Mouse (Mus musculus) left cerebral cortex, postnatal 14 days (tissue): ENCODE results near the gene Ddn. TPM values are rescaled to one million over a fixed set of nuclear protein-coding genes. Genes with fewer than 3 reads are reported as not detected.

ENCODE experiments used
- DNase-seq, 2 experiments: peaks; one replicate each; pipeline ENCODE4 v3.0.0; 2021 to 2022; ENCODE audit warnings: low spot score in 2 of 2, mixed read lengths in 1 of 2
- intact Hi-C: fragments of 180-260 bp; cut with DNase I; formaldehyde crosslinking; loops from one replicate; pipeline ENCODE4 v1.15.1; 2025
- total RNA-seq, 2 experiments: library from RNA; stranded (reverse); gene quantifications; 2 replicates each; pipeline ENCODE4 v1.2.3; 2021

Ddn gene
- total RNA-seq, 2 experiments from 2014 or later, result 421 to 445 TPM

DNA sequence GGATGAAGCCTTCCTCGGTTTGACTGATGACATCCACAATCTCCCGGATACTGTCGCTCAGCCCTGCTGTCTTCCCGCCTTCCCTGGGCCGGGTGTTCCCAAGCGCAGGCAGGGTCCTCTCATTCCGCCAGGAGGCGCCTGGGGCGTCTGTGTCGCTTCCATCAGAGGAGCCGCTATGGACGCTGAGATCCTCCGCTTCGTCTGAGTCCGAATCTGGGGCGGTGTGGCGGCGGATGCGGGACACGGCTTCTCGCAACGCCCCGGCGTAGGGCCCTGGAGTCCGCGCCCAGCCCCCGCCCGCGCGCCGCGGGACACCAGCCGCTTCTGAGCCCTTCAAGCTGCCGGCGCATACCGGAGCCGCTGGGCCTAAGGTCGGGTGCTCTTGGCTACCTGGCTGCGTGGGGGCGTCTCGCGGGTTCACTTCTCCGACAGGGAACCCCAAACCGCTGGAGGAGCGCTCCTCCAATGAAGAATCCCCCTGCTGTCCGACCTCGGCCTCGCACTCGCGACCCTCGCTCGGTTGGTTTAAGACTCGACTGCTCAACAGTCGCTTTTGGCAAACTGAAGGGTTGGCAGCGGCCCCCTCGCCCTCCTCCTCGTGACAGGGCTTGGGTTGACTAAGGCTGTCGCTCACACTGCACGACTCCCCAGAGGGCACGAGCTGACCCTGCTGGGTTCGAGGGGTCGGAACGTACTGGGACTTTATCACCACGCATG is 3.8 kb downstream of the Ddn start:
- intact Hi-C loops, result loop anchor here (2.0 to 5.0 kb wide), 2 partner anchors 15 to 122 kb away; no protein-coding TSS in a partner anchor
- peak; percentile 78 to 83 for DNase-seq

DNA sequence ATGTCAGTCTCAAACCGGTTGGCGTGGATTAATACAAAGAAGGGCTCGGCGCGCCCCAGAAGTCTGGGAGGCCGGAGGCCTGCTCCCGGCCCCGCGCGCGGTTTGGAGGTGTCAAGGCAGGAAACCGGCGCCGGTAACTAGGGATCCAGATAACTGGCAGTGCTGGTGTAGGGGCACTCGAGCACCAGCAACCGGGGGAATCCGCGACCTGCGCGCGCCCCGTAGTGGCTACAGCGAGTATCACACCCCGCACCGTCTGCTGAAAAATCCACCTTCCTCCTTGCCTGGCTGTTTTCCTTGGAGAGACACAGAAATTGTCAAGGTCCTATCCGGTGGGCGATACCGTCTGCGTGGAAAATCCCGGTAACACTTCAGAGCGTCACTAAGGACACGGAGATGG is 5.2 kb downstream of the Ddn start:
- peak; percentile 94 to 95 for DNase-seq
- intact Hi-C loops, result no loop called here

DNA sequence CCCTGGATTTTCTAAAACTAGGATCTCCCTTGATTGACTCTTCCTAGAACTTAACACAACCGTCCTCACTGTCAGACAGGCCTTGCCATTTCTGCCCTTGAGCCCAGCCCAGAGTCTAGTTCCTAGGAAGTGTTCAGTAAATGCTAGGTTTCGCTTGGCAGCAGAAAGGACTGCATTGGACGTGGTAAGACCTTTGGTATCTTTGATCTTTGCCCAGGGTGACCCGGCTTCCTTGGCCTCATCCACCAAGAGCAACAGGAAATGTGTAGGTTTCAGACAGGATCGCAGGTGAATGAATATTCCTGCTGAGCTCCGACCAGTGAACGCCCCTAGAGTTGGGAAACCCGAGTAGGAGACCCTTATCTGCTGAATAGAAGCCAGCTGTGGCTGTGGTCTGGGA is 6.4 kb downstream of the Ddn start:
- no peak for DNase-seq
- intact Hi-C loops, result no loop called here

DNA sequence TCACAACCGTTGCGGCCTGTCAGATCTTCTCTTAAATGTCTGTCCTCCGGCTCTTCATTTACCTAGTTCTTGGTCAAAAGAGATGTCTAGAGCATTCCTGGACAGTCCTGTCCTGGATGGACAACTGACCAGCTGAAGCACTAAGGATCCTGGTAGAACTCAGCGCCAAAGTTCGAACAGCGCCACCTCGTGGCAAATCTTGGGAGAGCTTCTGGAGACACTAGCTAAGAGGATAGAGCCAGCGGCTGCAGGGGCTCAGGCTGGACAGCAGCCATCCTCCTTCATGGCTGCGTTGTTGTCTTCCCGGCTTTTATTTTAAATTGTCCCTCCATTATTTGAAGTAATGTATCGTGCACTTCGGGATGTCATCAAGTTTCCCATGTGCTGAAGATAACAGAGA is 9.9 kb downstream of the Ddn start:
- peak; percentile 83 to 85 for DNase-seq
- intact Hi-C loops, result no loop called here

DNA sequence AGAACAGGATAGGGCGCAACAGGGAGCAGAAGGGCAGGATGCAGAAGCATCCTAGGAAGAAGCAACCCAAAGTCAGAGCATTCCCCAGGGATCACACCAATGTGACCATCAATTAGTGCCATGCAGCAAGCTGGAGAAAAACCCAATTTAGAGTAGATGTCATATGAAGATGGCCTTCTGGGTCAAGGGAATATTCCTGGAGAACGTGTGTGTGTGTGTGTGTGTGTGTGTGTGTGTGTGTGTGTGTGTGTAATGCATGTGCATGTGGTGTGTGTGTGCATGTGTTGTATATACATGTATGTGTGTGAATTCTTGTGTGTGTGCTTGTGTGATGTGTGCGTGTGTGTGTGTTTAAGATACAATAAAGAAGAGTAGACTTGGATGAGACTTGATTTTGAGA is 10.4 kb downstream of the Ddn start:
- intact Hi-C loops, result no loop called here
- DNase-seq, result no peak

DNA sequence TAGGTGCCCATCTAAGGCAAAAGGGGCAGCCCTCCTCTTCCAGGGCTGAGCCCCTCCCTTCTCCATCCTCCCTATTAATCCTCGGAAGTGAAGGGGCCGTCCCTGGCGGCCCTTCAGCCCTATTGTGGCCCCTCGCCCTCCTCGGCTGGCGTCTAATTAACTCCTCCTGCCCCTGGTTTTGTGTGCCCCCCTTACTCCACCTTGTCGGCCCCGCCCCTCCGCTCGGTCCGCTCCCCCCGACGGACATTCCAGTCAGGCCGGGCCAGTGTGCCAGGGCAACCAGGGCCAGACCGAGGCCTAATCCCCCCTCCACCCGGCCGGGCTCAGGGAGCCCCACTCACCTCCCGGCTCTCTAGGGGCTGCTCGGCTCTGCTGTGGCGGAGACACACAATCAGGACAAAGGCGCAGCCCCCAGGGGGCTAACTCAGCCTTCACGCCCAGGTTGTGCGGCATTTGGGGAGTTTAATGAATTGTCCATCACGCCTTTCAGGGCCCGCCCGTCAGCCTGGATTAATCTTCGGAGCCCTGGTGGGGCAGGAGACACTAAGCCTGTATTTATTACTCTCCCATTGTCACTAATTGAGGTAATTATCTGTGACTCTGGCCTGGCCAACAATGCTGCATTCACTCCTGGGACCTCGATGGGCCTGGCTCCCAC is 11.3 kb downstream of the Ddn start:
- intact Hi-C loops, result no loop called here
- no peak for DNase-seq

DNA sequence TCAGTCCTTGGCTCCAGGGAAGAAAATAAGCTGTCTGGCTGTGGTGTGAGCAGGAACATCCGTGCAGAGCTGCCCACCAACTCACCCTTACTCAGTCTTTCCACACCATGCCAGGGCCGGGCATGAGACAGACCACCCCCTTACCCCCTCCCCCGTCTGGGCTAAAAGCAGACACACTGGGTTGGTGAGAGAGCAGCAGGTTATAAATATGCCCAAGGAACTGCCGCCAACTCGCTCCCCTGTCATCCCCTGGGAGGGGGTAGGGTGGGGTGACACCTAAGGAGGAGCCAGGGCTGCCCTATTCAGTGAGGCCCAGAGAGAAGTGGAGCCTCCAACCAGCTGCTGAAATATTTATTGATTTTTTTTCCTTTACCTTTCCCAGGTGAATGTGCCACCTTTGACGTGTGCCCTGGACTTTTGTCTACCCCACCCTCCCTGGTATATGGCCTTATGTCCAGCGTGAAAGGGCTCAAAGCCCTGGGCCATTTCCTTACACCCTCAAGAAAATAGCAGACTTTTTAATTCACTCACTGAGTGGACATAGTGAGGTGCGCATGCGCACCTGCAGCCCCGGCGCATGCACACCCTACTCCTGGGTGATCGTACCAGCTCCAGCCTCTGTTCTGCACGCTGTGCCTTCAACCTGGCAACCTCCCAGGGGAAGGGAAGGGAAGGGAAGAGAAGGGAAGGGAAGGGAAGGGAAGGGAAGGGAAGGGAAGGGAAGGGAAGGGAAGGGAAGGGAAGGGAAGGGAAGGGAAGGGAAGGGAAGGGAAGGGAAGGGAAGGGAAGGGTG is 12.3 kb downstream of the Ddn start:
- no peak for DNase-seq
- intact Hi-C loops, result no loop called here

DNA sequence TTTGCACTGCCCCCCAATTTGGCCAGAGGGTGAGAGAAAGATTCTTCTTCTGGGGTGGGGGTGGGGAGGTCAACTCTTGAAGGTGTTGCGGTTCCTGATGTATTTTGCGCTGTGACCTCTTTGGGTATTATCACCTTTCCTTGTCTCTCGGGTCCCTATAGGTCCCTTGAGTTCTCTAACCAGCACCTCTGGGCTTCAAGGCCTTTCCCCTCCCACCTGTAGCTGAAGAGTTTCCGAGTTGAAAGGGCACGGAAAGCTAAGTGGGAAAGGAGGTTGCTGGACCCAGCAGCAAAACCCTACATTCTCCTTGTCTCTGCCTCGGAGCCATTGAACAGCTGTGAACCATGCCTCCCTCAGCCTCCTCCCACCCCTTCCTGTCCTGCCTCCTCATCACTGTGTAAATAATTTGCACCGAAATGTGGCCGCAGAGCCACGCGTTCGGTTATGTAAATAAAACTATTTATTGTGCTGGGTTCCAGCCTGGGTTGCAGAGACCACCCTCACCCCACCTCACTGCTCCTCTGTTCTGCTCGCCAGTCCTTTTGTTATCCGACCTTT is 16.1 kb downstream of the Ddn start:
- intact Hi-C loops, result loop anchor here (5.0 kb wide), 1 partner anchor 211 kb away; no protein-coding TSS in a partner anchor
- no peak for DNase-seq

DNA sequence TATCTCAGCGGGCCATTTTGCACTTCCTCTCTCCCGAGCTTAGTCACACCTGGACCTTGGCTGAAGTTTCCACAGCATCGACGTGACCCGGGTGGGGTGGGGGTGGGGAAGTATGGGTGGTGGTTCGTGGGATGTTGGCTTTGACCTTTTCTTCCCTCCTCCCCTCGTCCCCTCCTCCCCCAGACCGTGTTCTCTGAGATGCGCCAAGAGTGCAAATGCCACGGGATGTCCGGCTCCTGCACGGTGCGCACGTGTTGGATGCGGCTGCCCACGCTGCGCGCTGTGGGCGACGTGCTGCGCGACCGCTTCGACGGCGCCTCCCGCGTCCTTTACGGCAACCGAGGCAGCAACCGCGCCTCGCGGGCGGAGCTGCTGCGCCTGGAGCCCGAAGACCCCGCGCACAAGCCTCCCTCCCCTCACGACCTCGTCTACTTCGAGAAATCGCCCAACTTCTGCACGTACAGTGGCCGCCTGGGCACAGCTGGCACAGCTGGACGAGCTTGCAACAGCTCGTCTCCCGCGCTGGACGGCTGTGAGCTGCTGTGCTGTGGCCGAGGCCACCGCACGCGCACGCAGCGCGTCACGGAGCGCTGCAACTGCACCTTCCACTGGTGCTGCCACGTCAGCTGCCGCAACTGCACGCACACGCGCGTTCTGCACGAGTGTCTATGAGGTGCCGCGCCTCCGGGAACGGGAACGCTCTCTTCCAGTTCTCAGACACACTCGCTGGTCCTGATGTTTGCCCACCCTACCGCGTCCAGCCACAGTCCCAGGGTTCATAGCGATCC is 16.9 kb downstream of the Ddn start:
- DNase-seq, result peak in 1 of 2 experiments; percentile 60
- intact Hi-C loops, result loop anchor here (5.0 kb wide), 1 partner anchor 210 kb away; no protein-coding TSS in a partner anchor

DNA sequence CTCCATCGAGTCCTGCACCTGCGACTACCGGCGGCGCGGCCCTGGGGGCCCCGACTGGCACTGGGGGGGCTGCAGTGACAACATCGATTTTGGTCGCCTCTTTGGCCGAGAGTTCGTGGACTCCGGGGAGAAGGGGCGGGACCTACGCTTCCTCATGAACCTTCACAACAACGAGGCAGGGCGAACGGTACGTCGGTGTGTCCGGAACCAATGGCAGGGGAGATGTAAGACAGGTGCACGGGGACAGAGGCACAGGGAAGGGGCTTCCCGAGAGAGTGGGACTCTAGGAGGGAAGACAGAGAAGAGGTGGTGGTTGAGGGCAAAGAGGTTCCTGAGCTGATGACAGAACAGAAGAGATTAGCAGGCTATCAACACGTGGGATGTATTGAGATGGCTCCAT is 17.5 kb downstream of the Ddn start:
- intact Hi-C loops, result loop anchor here (5.0 kb wide), 1 partner anchor 209 kb away; no protein-coding TSS in a partner anchor
- no peak for DNase-seq

DNA sequence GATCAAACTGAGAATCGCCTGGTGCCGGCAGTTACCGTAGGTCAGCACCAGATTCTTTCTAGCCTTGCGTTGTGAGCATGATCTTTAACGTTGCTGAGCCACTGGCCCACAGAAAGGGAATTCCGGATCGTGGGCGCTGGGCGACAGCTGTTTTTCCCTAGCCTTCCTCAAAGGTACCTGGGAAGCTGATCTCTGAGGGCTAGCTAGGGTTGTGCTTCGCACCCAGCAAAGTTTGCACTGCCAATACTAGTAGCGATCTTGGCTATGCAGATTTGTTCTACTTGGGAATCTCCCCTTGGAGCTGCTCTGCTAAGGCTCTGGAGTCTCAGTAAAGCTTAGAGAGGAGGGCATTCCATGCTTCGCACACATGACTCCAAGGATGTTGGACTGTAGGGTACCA is 18.1 kb downstream of the Ddn start:
- DNase-seq, result no peak
- intact Hi-C loops, result loop anchor here (5.0 kb wide), 1 partner anchor 209 kb away; no protein-coding TSS in a partner anchor

DNA sequence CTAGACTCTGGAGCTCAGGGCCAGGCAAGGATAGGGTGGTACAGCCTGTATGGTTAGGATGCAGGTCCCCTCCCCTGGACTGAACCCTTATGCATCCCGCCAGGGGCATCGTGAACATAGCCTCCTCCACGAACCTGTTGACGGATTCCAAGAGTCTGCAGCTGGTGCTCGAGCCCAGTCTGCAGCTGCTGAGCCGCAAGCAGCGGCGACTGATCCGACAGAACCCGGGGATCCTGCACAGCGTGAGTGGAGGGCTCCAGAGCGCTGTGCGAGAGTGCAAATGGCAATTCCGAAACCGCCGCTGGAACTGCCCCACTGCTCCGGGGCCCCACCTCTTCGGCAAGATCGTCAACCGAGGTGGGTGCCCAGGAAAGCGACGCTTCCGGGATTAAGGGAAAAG is 18.5 kb downstream of the Ddn start:
- no peak for DNase-seq
- intact Hi-C loops, result loop anchor here (5.0 kb wide), 1 partner anchor 208 kb away; no protein-coding TSS in a partner anchor

DNA sequence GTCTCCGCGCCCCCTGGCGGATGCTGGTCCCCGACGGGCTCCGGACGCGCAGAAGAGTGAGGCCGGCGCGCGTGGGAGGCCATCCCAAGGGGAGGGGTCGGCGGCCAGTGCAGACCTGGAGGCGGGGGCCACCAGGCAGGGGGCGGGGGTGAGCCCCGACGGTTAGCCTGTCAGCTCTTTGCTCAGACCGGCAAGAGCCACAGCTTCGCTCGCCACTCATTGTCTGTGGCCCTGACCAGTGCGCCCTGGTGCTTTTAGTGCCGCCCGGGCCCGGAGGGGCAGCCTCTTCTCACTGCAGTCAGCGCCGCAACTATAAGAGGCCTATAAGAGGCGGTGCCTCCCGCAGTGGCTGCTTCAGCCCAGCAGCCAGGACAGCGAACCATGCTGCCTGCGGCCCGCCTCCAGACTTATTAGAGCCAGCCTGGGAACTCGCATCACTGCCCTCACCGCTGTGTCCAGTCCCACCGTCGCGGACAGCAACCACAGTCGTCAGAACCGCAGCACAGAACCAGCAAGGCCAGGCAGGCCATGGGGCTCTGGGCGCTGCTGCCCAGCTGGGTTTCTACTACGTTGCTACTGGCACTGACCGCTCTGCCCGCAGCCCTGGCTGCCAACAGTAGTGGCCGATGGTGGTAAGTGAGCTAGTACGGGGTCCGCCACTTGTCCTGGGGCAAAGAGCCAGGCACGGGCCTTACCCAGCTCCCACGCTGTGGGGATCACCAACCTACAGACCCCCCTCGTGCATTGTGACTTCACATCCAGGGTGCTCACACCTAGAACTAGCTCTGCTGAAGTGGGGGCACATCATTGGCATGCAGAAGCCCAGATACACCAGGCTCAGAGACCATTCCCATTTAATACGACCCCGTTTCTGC is 19.4 kb downstream of the Ddn start, which contains the start of gene Wnt1:
Gene Wnt1 (plus strand): TSS at position 197 of the 875 bp plus-strand sequence.
- no peak for DNase-seq
- intact Hi-C loops, result loop anchor here (5.0 kb wide), 2 partner anchors 128 to 208 kb away; partner anchors contain the start of gene Ddx23

DNA sequence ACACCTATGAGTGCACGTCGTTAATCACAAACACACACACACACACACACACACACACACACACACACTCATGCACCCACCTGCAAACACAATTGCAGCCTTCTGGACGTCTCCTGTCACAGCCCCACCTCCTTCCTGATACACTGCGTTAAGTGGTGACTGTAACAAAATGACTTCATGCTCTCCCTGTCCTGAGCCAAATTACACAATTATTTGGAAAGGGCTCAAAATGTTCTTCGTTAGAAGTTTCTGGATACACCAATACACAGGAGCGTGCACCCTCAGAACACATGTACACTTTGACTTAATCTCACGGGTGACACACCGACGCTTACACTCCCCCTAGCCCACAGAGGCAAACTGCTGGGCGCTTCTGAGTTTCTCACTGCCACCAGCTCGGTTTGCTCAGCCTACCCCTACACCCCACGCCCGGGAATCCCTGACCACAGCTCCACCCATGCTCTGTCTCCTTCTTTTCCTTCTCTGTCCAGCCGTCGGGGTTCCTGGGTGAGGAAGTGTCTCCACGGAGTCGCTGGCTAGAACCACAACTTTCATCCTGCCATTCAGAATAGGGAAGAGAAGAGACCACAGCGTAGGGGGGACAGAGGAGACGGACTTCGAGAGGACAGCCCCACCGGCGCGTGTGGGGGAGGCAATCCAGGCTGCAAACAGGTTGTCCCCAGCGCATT is 20.2 kb downstream of the Ddn start:
- intact Hi-C loops, result loop anchor here (5.0 kb wide), 1 partner anchor 127 kb away; the partner anchor contains the start of gene Ddx23
- no peak for DNase-seq

DNA sequence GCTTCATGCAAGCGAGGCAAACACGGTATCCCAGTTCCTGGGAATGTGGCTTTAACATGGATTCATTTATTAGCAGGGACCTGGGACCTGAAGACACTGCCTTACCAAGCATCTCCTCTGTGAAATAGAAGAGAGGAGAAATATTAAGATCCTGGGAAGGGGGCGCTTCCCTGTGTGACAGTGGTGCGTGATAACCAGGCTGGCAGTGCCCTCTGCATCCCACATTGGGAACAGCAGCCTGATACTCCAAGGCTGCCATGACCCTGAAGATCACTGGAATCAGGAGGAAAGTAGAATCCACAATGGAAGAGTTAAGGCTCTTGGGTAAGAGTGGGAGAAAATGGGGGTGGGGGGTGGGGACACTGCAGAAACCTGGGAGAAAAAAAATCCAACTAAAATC is 21.4 kb downstream of the Ddn start:
- no peak for DNase-seq
- intact Hi-C loops, result loop anchor here (5.0 kb wide), 1 partner anchor 126 kb away; the partner anchor contains the start of gene Ddx23

DNA sequence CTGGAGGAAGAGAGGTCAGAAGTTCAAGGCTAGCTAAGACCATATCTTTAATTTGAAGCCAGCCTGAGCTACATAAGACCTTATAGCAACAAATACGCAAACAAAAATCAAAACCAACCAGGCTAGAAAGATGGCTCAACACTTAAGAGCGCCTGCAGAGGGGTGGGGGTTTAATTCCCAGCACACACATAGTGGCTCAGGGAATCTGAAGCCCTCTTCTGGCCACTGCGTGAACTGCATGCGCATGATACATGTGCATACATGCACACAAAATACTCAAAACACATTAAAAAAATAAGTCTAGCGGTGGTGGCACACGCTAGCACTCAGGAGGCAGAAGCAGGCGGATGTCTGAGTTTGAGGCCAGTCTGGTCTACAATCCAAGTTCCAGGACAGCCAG is 23.5 kb downstream of the Ddn start:
- intact Hi-C loops, result loop anchor here (5.0 kb wide), 1 partner anchor 123 kb away; the partner anchor contains the start of gene Ddx23
- no peak for DNase-seq

DNA sequence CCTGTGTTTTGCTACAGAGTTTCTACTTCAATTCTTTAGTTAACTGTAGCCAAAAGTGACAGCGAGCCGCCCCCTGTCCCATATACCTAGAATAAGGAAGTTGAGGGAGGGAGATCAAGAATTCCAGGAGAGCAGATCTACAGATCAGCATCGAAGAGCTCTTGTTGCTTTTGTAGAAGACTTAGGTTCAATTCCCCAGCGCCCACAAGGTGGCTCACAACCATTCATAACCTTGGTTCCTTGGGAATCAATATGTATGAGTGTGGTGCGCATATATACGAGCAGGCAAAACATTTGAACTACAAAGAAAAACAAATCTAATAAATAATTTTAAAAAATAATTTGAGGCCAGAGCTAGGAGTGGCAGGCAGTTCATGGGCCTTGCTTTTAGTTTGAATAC is 28.1 kb downstream of the Ddn start:
- DNase-seq, result no peak
- intact Hi-C loops, result no loop called here
